Mouse (Mus musculus) kidney, adult 2 months (tissue): Measurements from ENCODE around the gene Lmf1.

ENCODE experiments used
- CTCF ChIP-seq: fragments of 200-500 bp; conservative IDR thresholded peaks from 2 replicates; pipeline ENCODE4 v1.5.1; 2011; ENCODE audit warnings: low read depth, mild to moderate bottlenecking, control low read depth, low read length, moderate library complexity, mixed read lengths; ENCODE audit not compliant: insufficient read depth, insufficient read length
- POLR2A ChIP-seq: fragments of 200-500 bp; IDR thresholded peaks from one replicate; pipeline ENCODE4 v1.6.1; 2011; ENCODE audit warnings: low read depth, low read length, control low read depth

- no peak for TF ChIP-seq POLR2A
- TF ChIP-seq CTCF = no peak
These were observed 69.9 kb downstream of the Lmf1 start for GRCm38 (mm10) chr17:25648678-25649216.
